Mouse (Mus musculus) inflammation-experienced regulatory T-cells (primary cell): Measurements from ENCODE around the gene Sf3b6. TPM values are rescaled to one million over a fixed set of nuclear protein-coding genes. Genes with fewer than 3 reads are reported as not detected.

Experiments
- polyA plus RNA-seq, 2 experiments: library from polyadenylated mRNA; unstranded; fragments of 100-300 nt; shearing (Covaris generic); gene quantifications; one replicate each; pipeline ENCODE4 v1.2.1; 2017

Gene Sf3b6
- polyA plus RNA-seq: 100 to 1,000 TPM; 373 to 386 TPM

GRCm38 (mm10) chr12:4817361-4818101, at the start of gene Sf3b6:
Gene Sf3b6, plus strand, starts transcription at chr12:4817544.

GRCm38 (mm10) chr12:4768492-4769332, 48.6 kb upstream of the Sf3b6 start, which contains the start of the genes Pfn4 and Fam228b:
Gene Pfn4, plus strand, starts transcription at chr12:4769022.
Gene Fam228b, minus strand, starts transcription at chr12:4769267.

GRCm38 (mm10) chr12:4841392-4841887, 24.1 kb downstream of the Sf3b6 start, which contains the start of gene Fkbp1b:
Gene Fkbp1b, minus strand, starts transcription at chr12:4841591.

GRCm38 (mm10) chr12:4842890-4843597, 25.7 kb downstream of the Sf3b6 start, which contains the start of gene Wdcp:
Gene Wdcp, plus strand, starts transcription at chr12:4843303.

GRCm38 (mm10) chr12:4874161-4874927, 57.0 kb downstream of the Sf3b6 start, which contains the start of gene Mfsd2b:
Gene Mfsd2b, minus strand, starts transcription at chr12:4874359.

Other genes starting within 250 kb of the Sf3b6 start
- gene Itsn2, start 224.9 kb upstream of the Sf3b6 start, polyA plus RNA-seq: 100 to 1,000 TPM; 150 to 164 TPM
- not detected for gene Gm3625, start 224.6 kb upstream of the Sf3b6 start, polyA plus RNA-seq
- under 1 TPM; 0.25 to 0.94 TPM for gene Fam228a, start 79.1 kb upstream of the Sf3b6 start, polyA plus RNA-seq
- under 1 TPM in 1 of 2 experiments, not detected in 1; 0.25 TPM for gene Pfn4, start 48.5 kb upstream of the Sf3b6 start, polyA plus RNA-seq
- gene Fam228b, start 48.3 kb upstream of the Sf3b6 start, polyA plus RNA-seq: 1 to 10 TPM in 1 of 2 experiments, under 1 TPM in 1; 0.43 to 1.0 TPM
- not detected for gene Fkbp1b, start 24.0 kb downstream of the Sf3b6 start, polyA plus RNA-seq
- 10 to 100 TPM in 1 of 2 experiments, 1 to 10 TPM in 1; 7.4 to 19.2 TPM for gene Wdcp, start 25.8 kb downstream of the Sf3b6 start, polyA plus RNA-seq
- gene Mfsd2b, start 56.8 kb downstream of the Sf3b6 start, polyA plus RNA-seq: 1 to 10 TPM in 1 of 2 experiments, under 1 TPM in 1; 0.60 to 1.3 TPM
- 10 to 100 TPM; 34.2 to 39.2 TPM for gene Ubxn2a, start 90.2 kb downstream of the Sf3b6 start, polyA plus RNA-seq
- gene Atad2b, start 99.8 kb downstream of the Sf3b6 start, polyA plus RNA-seq: 10 to 100 TPM; 46.1 to 58.1 TPM